Mouse (Mus musculus): ENCODE measurements around the gene Optc. TPM values are rescaled to one million over a fixed set of nuclear protein-coding genes. Genes with fewer than 3 reads are reported as not detected.
A peak's percentile ranks its signal among the peaks of the same experiment; 100 is the strongest.

Gene Optc
- total and polyA plus RNA-seq, 3 experiments, result 0.27 to 0.53 TPM; not detected in 1

- Histone ChIP-seq H3K4me1 (ENCODE audit: control insufficient read depth in 1 of 2, insufficient read depth in 2 of 2, low read length in 2 of 2) (no peaks in the 10 kb centered on the region), H3K79me2 (ENCODE audit: control insufficient read depth, insufficient read depth, low read length, poor library complexity) (no peaks in the 10 kb centered on the region), H3K36me3 (ENCODE audit: control insufficient read depth in 1 of 2, insufficient read depth in 2 of 2, low read length in 2 of 2) (no peaks in the 10 kb centered on the region), H3K27me3 (ENCODE audit: control insufficient read depth in 1 of 2, insufficient read depth in 2 of 2, low read length in 2 of 2) (peaks cover 8 to 13% of the 10 kb centered on the region in 2 experiments), H3K9me3 (replicated peaks; ENCODE audit: insufficient read depth, low read length) (no peaks in the 10 kb centered on the region), H3K4me3 (ENCODE audit: control insufficient read depth in 1 of 2, insufficient read depth in 1 of 2, low read depth in 2 of 2, low read length in 2 of 2) (no peak overlapping the region), H3K9ac (ENCODE audit: control insufficient read depth, low read depth, low read length, poor library complexity, severe bottlenecking) (no peak overlapping the region), H3K27ac (ENCODE audit: control insufficient read depth, low read depth, low read length) (no peak overlapping the region)
- no peak for DNase-seq (ENCODE audit: low read depth, low spot score)
- TF ChIP-seq USF1 (IDR thresholded peaks at IDR 0.05; ENCODE audit: low read depth, low read length) (peak; percentile 47), JUND (IDR thresholded peaks at IDR 0.05; ENCODE audit: low read depth, low read length) (no peak)
Observed at GRCm38 (mm10) chr1:133933301-133934195, 25.7 kb upstream of the Optc start.

GRCm38 (mm10) chr1:133929980-133930379, 22.2 kb upstream of the Optc start:
- H3K79me2 ChIP-seq (ENCODE audit: control insufficient read depth, insufficient read depth, low read length, poor library complexity), result no peaks in the 10 kb centered on the region
- H3K4me3 ChIP-seq (ENCODE audit: control insufficient read depth in 1 of 2, insufficient read depth in 1 of 2, low read depth in 2 of 2, low read length in 2 of 2), result no peak overlapping the region
- no peak for TF ChIP-seq SMC3 (IDR thresholded peaks at IDR 0.05; ENCODE audit: low read depth, low read length)
- H3K36me3 ChIP-seq (ENCODE audit: control insufficient read depth in 1 of 2, insufficient read depth in 2 of 2, low read length in 2 of 2), result no peaks in the 10 kb centered on the region
- no peaks in the 10 kb centered on the region for H3K9me3 ChIP-seq (replicated peaks; ENCODE audit: insufficient read depth, low read length)
- DNase-seq (ENCODE audit: low read depth, low spot score), result no peak
- H3K4me1 ChIP-seq (ENCODE audit: control insufficient read depth in 1 of 2, insufficient read depth in 2 of 2, low read length in 2 of 2), result no peaks in the 10 kb centered on the region
- peaks cover 10 to 12% of the 10 kb centered on the region in 2 experiments for H3K27me3 ChIP-seq (ENCODE audit: control insufficient read depth in 1 of 2, insufficient read depth in 2 of 2, low read length in 2 of 2)
- no peak overlapping the region for H3K27ac ChIP-seq (ENCODE audit: control insufficient read depth, low read depth, low read length)
- no peak overlapping the region for H3K9ac ChIP-seq (ENCODE audit: control insufficient read depth, low read depth, low read length, poor library complexity, severe bottlenecking)

GRCm38 (mm10) chr1:133925223-133925622, 17.4 kb upstream of the Optc start:
- H3K9me3 ChIP-seq (replicated peaks; ENCODE audit: insufficient read depth, low read length), result no peaks in the 10 kb centered on the region
- H3K27me3 ChIP-seq (ENCODE audit: control insufficient read depth in 1 of 2, insufficient read depth in 2 of 2, low read length in 2 of 2), result peaks cover 9 to 10% of the 10 kb centered on the region in 2 experiments
- H3K27ac ChIP-seq (ENCODE audit: control insufficient read depth, low read depth, low read length), result no peak overlapping the region
- no peak overlapping the region for H3K4me3 ChIP-seq (ENCODE audit: control insufficient read depth in 1 of 2, insufficient read depth in 1 of 2, low read depth in 2 of 2, low read length in 2 of 2)
- DNase-seq (ENCODE audit: low read depth, low spot score), result no peak
- H3K4me1 ChIP-seq (ENCODE audit: control insufficient read depth in 1 of 2, insufficient read depth in 2 of 2, low read length in 2 of 2), result no peaks in the 10 kb centered on the region
- H3K36me3 ChIP-seq (ENCODE audit: control insufficient read depth in 1 of 2, insufficient read depth in 2 of 2, low read length in 2 of 2), result no peaks in the 10 kb centered on the region
- TF ChIP-seq POLR2AphosphoS2 (IDR thresholded peaks at IDR 0.05; ENCODE audit: low read length) (no peak), ELF1 (IDR thresholded peaks at IDR 0.05; ENCODE audit: low read depth, low read length) (no peak), RCOR1 (IDR thresholded peaks at IDR 0.05; ENCODE audit: low read depth, low read length) (no peak), JUND (IDR thresholded peaks at IDR 0.05; ENCODE audit: low read depth, low read length) (no peak), NELFE (IDR thresholded peaks at IDR 0.05; ENCODE audit: low read depth, low read length) (no peak), MAFK (IDR thresholded peaks at IDR 0.05; ENCODE audit: borderline replicate concordance, low read depth, low read length) (no peak), USF2 (IDR thresholded peaks at IDR 0.05; ENCODE audit: borderline replicate concordance in 1 of 2, insufficient read depth in 1 of 2, low read depth in 1 of 2, low read length in 2 of 2) (no peak)
- H3K9ac ChIP-seq (ENCODE audit: control insufficient read depth, low read depth, low read length, poor library complexity, severe bottlenecking), result no peak overlapping the region
- H3K79me2 ChIP-seq (ENCODE audit: control insufficient read depth, insufficient read depth, low read length, poor library complexity), result no peaks in the 10 kb centered on the region
